Mouse (Mus musculus): ENCODE data around the gene Trip11. TPM values are rescaled to one million over a fixed set of nuclear protein-coding genes. Genes with fewer than 3 reads are reported as not detected.
"Not testable (repeated sequence)": the region's sequence is repeated elsewhere in the genome, so short reads cannot be mapped to it uniquely, and the experiment has no call there.

The Trip11 gene
- 1.4 and 2.2 TPM in 2 replicates for polyA plus RNA-seq (2012; rRNA removed)
- polyA plus RNA-seq (2014; fragmentation: Nextera tagmentation; extraction: Ambion mirVana), result 5.2 and 6.1 TPM in 2 replicates

- peaks cover 6 to 13% of the 10 kb centered on the region in 2 experiments; a peak in 3 of 4 replicates for H3K4me1 ChIP-seq (replicated peaks; ENCODE audit: control insufficient read depth in 2 of 2, insufficient read depth in 2 of 2, low read length in 1 of 2)
- H3K36me3 ChIP-seq (replicated peaks; ENCODE audit: control insufficient read depth, insufficient read depth, low read depth), result no peaks in the 10 kb centered on the region
- H3K27me3 ChIP-seq (ENCODE audit: control insufficient read depth, insufficient read depth, low read length), result no peaks in the 10 kb centered on the region; the same call in 1 of the 2 replicates
- no peaks in the 10 kb centered on the region for H3K9me3 ChIP-seq (ENCODE audit: control insufficient read depth, low read length)
- peak within 1 kb of the TSS; percentile 71 for H3K27ac ChIP-seq
- under 1% methylated on average over 69 of the region's 69 CpGs for WGBS (ENCODE audit: insufficient replicate concordance)
- peak within 1 kb of the TSS; percentile 88 to 96 for H3K4me3 ChIP-seq (ENCODE audit: insufficient read depth in 1 of 2, low read depth in 2 of 2, low read length in 2 of 2)
- H3K9ac ChIP-seq (replicated peaks), result peak within 1 kb of the TSS; percentile 96
- peak within 1 kb of the TSS; percentile 85 for H3K4me2 ChIP-seq (ENCODE audit: low read depth)
- DNase-seq (ENCODE audit: low read depth in 3 of 3, low spot score in 3 of 3), result peak; percentile 76 to 82 (median 76)
- ATAC-seq (ENCODE audit: insufficient read depth), result peak; percentile 97
- no peak for TF ChIP-seq EP300 (IDR thresholded peaks at IDR 0.05; ENCODE audit: low read depth)
These were observed at the start of gene Trip11 for GRCm38 (mm10) chr12:101912626-101913490. Gene Trip11 (minus strand): TSS chr12:101913267.

DNA sequence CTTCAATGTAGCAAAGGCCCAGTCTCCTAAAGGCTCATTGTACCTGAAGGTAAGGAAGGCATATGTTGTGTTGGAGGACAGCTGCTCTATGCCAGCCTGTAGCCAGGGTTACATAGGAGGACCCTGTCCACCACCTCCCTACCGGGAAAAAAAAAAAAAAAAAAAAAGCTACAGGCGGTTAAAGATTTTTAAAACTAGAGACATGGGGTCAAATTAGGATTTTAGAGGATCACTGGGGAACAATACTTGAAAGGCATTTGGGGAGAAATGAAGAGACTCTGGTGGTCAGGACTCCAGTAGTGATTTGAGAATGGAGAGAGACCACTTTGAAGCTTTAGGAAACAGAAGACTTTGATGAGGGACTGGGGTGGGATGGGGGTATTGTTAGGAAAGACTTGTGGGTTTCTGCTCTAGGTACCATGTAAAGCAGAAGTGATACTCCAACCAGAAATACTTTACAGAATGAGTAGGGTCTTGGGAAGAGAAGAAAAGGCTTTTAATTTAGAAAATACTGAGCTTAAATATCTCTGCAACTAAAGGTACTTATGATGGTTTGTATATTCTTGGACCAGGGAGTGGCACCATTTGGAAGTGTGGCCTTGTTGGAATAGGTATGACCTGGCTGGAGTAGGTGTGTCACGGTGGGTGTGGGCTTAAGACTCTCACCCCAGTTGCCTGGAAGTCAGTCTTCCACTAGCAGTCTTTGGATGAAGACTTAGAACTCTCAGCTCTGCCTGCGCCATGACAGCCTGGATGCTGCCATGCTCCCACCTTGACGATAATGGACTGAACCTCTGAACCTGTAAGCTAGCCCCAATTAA is 46.1 kb upstream of the Trip11 start:
- H3K9me3 ChIP-seq (ENCODE audit: control insufficient read depth, low read length); DNase-seq (ENCODE audit: low read depth in 3 of 3, low spot score in 3 of 3); H3K27me3 ChIP-seq (ENCODE audit: control insufficient read depth, insufficient read depth, low read length); H3K36me3 ChIP-seq (replicated peaks; ENCODE audit: control insufficient read depth, insufficient read depth, low read depth); H3K27ac ChIP-seq; ATAC-seq (ENCODE audit: insufficient read depth): not testable (repeated sequence)
- Histone ChIP-seq H3K4me2 (ENCODE audit: low read depth) (peak overlapping the region; percentile 69), H3K9ac (replicated peaks) (peak overlapping the region; percentile 48), H3K4me3 (ENCODE audit: insufficient read depth in 1 of 2, low read depth in 2 of 2, low read length in 2 of 2) (peak overlapping the region in 1 of 2 experiments; percentile 85; a peak in 1 of 4 replicates), H3K4me1 (replicated peaks; ENCODE audit: control insufficient read depth in 2 of 2, insufficient read depth in 2 of 2, low read length in 1 of 2) (peaks cover 0 to 11% of the 10 kb centered on the region in 2 experiments; a peak in 2 of 4 replicates)
- WGBS (ENCODE audit: insufficient replicate concordance), result 75% methylated on average over 5 of the region's 5 CpGs

DNA sequence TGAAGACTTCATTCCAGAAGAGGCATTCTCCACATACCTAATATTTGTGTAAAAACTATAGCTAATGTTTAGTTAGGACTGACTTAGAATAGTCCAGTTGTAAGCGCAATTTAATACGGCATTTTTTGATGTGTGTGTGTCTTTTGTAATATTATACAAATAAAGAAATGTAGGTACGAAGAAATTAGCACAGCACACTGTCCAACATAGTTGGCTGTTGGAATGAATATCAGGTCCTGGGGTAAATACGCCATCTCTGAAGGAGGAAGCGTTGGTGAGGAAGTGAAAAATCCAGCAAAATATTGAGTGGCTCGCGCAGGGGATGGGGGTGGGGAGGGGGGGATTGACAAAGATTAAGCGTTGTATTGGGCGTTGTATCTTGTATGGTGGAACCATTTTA is 45.5 kb upstream of the Trip11 start:
- Histone ChIP-seq H3K27me3 (ENCODE audit: control insufficient read depth, insufficient read depth, low read length) (no peaks in the 10 kb centered on the region), H3K9ac (replicated peaks) (peak overlapping the region; percentile 48), H3K4me3 (ENCODE audit: insufficient read depth in 1 of 2, low read depth in 2 of 2, low read length in 2 of 2) (peak overlapping the region in 1 of 2 experiments; percentile 85; a peak in 2 of 4 replicates), H3K4me1 (replicated peaks; ENCODE audit: control insufficient read depth in 2 of 2, insufficient read depth in 2 of 2, low read length in 1 of 2) (peaks cover 0 to 11% of the 10 kb centered on the region in 2 experiments; a peak in 2 of 4 replicates), H3K36me3 (replicated peaks; ENCODE audit: control insufficient read depth, insufficient read depth, low read depth) (no peaks in the 10 kb centered on the region), H3K4me2 (ENCODE audit: low read depth) (peak overlapping the region; percentile 69), H3K27ac (no peak overlapping the region), H3K9me3 (ENCODE audit: control insufficient read depth, low read length) (no peaks in the 10 kb centered on the region)
- WGBS (ENCODE audit: insufficient replicate concordance), result 25% methylated on average over 9 of the region's 9 CpGs
- ATAC-seq (ENCODE audit: insufficient read depth), result no peak
- TF ChIP-seq EP300 (IDR thresholded peaks at IDR 0.05; ENCODE audit: low read depth), result no peak
- no peak for TF ChIP-seq CTCF (IDR thresholded peaks at IDR 0.05; ENCODE audit: low read depth)
- no peak for DNase-seq (ENCODE audit: low read depth in 3 of 3, low spot score in 3 of 3)

GRCm38 (mm10) chr12:101957942-101958544 is 45.0 kb upstream of the Trip11 start, which contains the start of gene Atxn3:
Gene Atxn3 (minus strand): TSS chr12:101958246.
- under 1% methylated on average over 54 of the region's 54 CpGs for WGBS (ENCODE audit: insufficient replicate concordance)
- no peaks in the 10 kb centered on the region for H3K27me3 ChIP-seq (ENCODE audit: control insufficient read depth, insufficient read depth, low read length)
- TF ChIP-seq EP300 (IDR thresholded peaks at IDR 0.05; ENCODE audit: low read depth), result no peak
- TF ChIP-seq CTCF (IDR thresholded peaks at IDR 0.05; ENCODE audit: low read depth), result peak; percentile 90

More at GRCm38 (mm10) chr12:101957942-101958544, 45.0 kb upstream of the Trip11 start, which contains the start of gene Atxn3:
- Histone ChIP-seq H3K9me3 (ENCODE audit: control insufficient read depth, low read length) (no peaks in the 10 kb centered on the region), H3K36me3 (replicated peaks; ENCODE audit: control insufficient read depth, insufficient read depth, low read depth) (no peaks in the 10 kb centered on the region), H3K4me2 (ENCODE audit: low read depth) (peak within 1 kb of the TSS; percentile 69), H3K27ac (peak within 1 kb of the TSS; percentile 51), H3K9ac (replicated peaks) (peak within 1 kb of the TSS; percentile 82), H3K4me1 (replicated peaks; ENCODE audit: control insufficient read depth in 2 of 2, insufficient read depth in 2 of 2, low read length in 1 of 2) (peaks cover 0 to 11% of the 10 kb centered on the region in 2 experiments; a peak in 2 of 4 replicates), H3K4me3 (ENCODE audit: insufficient read depth in 1 of 2, low read depth in 2 of 2, low read length in 2 of 2) (peak within 1 kb of the TSS; percentile 85 to 90)
- peak; percentile 98 for ATAC-seq (ENCODE audit: insufficient read depth)
- DNase-seq (ENCODE audit: low read depth in 3 of 3, low spot score in 3 of 3), result peak; percentile 92 to 94 (median 93)

Data from liver, embryonic 14.5 days (tissue).